Mouse (Mus musculus) limb, embryonic 11.5 days (tissue): ENCODE data around the gene Gm20852. TPM values are rescaled to one million over a fixed set of nuclear protein-coding genes. Genes with fewer than 3 reads are reported as not detected.
"Not testable (repeated sequence)": the region's sequence is repeated elsewhere in the genome, so short reads cannot be mapped to it uniquely, and the experiment has no call there.

ENCODE experiments used
- ATAC-seq: fragments of 200-750 bp; cut with Nextera tagmentation; 2 replicates; pipeline ENCODE4 v1.8.0; 2017; ENCODE audit warnings: low read depth; ENCODE audit not compliant: insufficient number of reproducible peaks, low FRiP score, low TSS enrichment
- DNase-seq: peaks from one replicate; pipeline ENCODE4 v3.0.0-alpha.2; 2015; ENCODE audit warnings: low spot score
- H3K27ac ChIP-seq: fragments of 300-500 bp; sonication (generic); replicated peaks from 2 replicates; pipeline ENCODE4 v1.5.1; 2014; ENCODE audit warnings: low read depth, mild to moderate bottlenecking, low read length
- H3K27me3 ChIP-seq: fragments of 300-500 bp; sonication (generic); 2 replicates; pipeline ENCODE4 v1.6.1; 2014; ENCODE audit warnings: mild to moderate bottlenecking, low read length, mixed read lengths; ENCODE audit not compliant: control insufficient read depth, insufficient read depth
- H3K36me3 ChIP-seq: fragments of 300-500 bp; sonication (generic); 2 replicates; pipeline ENCODE4 v1.6.1; 2014; ENCODE audit warnings: mild to moderate bottlenecking, low read length, moderate library complexity, mixed read lengths; ENCODE audit not compliant: control insufficient read depth, insufficient read depth
- H3K4me1 ChIP-seq: fragments of 300-500 bp; sonication (generic); 2 replicates; pipeline ENCODE4 v1.6.1; 2014; ENCODE audit warnings: low read length, mixed read lengths; ENCODE audit not compliant: control insufficient read depth, insufficient read depth
- H3K4me2 ChIP-seq: fragments of 300-500 bp; sonication (generic); 2 replicates; pipeline ENCODE4 v1.6.1; 2014; ENCODE audit warnings: low read depth, mild to moderate bottlenecking, moderate library complexity; ENCODE audit not compliant: severe bottlenecking
- H3K4me3 ChIP-seq: fragments of 300-500 bp; sonication (generic); 2 replicates; pipeline ENCODE4 v1.5.1; 2014; ENCODE audit warnings: low read depth, low read length
- H3K9ac ChIP-seq: fragments of 300-500 bp; sonication (generic); 2 replicates; pipeline ENCODE4 v1.6.1; 2014; ENCODE audit warnings: mild to moderate bottlenecking, low read length
- H3K9me3 ChIP-seq: fragments of 300-500 bp; sonication (generic); 2 replicates; pipeline ENCODE4 v1.6.1; 2016; ENCODE audit warnings: low read length; ENCODE audit not compliant: control insufficient read depth
- WGBS: fragments of 180-500 bp; shearing (Covaris S2); extraction: QIAGEN DNeasy Blood & Tissue Kit; methylation state at CpG from one replicate; pipeline ENCODE4 v1.1.7; 2014; 5-methylcytosine and 5-hydroxymethylcytosine counted together
- polyA plus RNA-seq: library from polyadenylated mRNA; unstranded; fragments of >200 nt; fragmentation: Nextera tagmentation; extraction: Ambion mirVana; gene quantifications from 2 replicates; pipeline ENCODE4 v1.2.1, GENCODE M21; 2014

Gene Gm20852
- polyA plus RNA-seq, result not detected in 2 replicates

DNA sequence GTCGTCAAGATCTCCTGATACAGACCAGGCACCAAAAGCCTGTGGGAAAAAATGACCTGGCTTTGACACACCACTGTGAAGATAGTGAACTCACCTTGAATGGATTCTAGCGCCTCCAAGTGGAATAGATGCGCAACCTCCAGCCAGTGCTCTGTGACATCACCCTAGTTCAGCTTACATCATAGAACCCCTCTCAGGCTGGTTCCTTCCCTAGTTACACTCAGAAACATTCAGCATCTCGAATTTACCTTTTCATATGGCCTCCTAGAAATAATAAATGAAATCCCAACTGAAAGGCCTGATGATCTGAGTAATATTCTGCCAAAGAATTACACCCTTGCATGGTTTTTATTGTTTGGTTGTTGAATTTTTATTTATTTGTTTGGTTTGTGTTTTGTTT lies at the start of gene Gm20852:
Gene Gm20852, minus strand, starts transcription at position 101 of the 400 bp plus-strand sequence.
- not testable (repeated sequence) for H3K9ac ChIP-seq, H3K4me2 ChIP-seq, ATAC-seq, H3K27ac ChIP-seq, H3K36me3 ChIP-seq, H3K4me1 ChIP-seq, H3K4me3 ChIP-seq, H3K27me3 ChIP-seq, DNase-seq, H3K9me3 ChIP-seq
- no CpG with 5 or more reads among the region's 4 CpGs for WGBS
